Mouse (Mus musculus) hindbrain, embryonic 15.5 days (tissue): Measurements from ENCODE around the gene Atp4a. TPM values are rescaled to one million over a fixed set of nuclear protein-coding genes. Genes with fewer than 3 reads are reported as not detected.
"Not testable (repeated sequence)": the region's sequence is repeated elsewhere in the genome, so short reads cannot be mapped to it uniquely, and the experiment has no call there.

Experiments used
- ATAC-seq: fragments of 200-750 bp; cut with Nextera tagmentation; 2 replicates; pipeline ENCODE4 v1.8.0; 2017; ENCODE audit warnings: low read depth, moderate number of reproducible peaks, moderate TSS enrichment; ENCODE audit not compliant: low FRiP score
- H3K27ac ChIP-seq: fragments of 300-500 bp; sonication (generic); replicated peaks from 2 replicates; pipeline ENCODE4 v1.5.1; 2015; ENCODE audit warnings: mild to moderate bottlenecking, inconsistent platforms
- H3K27me3 ChIP-seq: fragments of 300-500 bp; sonication (generic); 2 replicates; pipeline ENCODE4 v1.6.1; 2015; ENCODE audit warnings: control low read depth, inconsistent platforms
- H3K36me3 ChIP-seq: fragments of 300-500 bp; sonication (generic); 2 replicates; pipeline ENCODE4 v1.6.1; 2015; ENCODE audit warnings: control low read depth, inconsistent platforms
- H3K4me1 ChIP-seq: fragments of 300-500 bp; sonication (generic); replicated peaks from 2 replicates; pipeline ENCODE4 v1.6.1; 2015; ENCODE audit warnings: control low read depth, inconsistent platforms
- H3K4me2 ChIP-seq: fragments of 300-500 bp; sonication (generic); 2 replicates; pipeline ENCODE4 v1.6.1; 2015; ENCODE audit warnings: moderate library complexity, mild to moderate bottlenecking, inconsistent platforms
- H3K4me3 ChIP-seq: fragments of 300-500 bp; sonication (generic); 2 replicates; pipeline ENCODE4 v1.5.1; 2015; ENCODE audit warnings: mild to moderate bottlenecking, inconsistent platforms
- H3K9ac ChIP-seq: fragments of 300-500 bp; sonication (generic); 2 replicates; pipeline ENCODE4 v1.6.1; 2015; ENCODE audit warnings: inconsistent platforms
- H3K9me3 ChIP-seq: fragments of 300-500 bp; sonication (generic); 2 replicates; pipeline ENCODE4 v1.6.1; 2016; ENCODE audit warnings: control low read depth, inconsistent platforms
- WGBS: fragments of 180-500 bp; shearing (Covaris S2); methylation state at CpG from one replicate; pipeline ENCODE4 v1.1.7; 2015; 5-methylcytosine and 5-hydroxymethylcytosine counted together
- polyA plus RNA-seq: library from polyadenylated mRNA; unstranded; fragments of >200 nt; fragmentation: Nextera tagmentation; extraction: Ambion mirVana; gene quantifications from 2 replicates; pipeline ENCODE4 v1.2.1, GENCODE M21; 2015

Atp4a gene
- polyA plus RNA-seq, 1 experiment from 2014 or later: 3.1 TPM

- Histone ChIP-seq H3K36me3 (no peaks in the 10 kb centered on the region), H3K4me1 (no peaks in the 10 kb centered on the region), H3K4me2 (no peak overlapping the region), H3K4me3 (no peak overlapping the region), H3K9me3 (no peaks in the 10 kb centered on the region), H3K27ac (no peak overlapping the region), H3K9ac (no peak overlapping the region), H3K27me3 (no peaks in the 10 kb centered on the region)
- no peak for ATAC-seq
- 80% methylated on average over 8 of the region's 8 CpGs for WGBS
Measured at GRCm38 (mm10) chr7:30706214-30706882, 5.7 kb upstream of the Atp4a start.

- no peaks in the 10 kb centered on the region for H3K4me1 ChIP-seq
- ATAC-seq: no peak
- H3K4me2 ChIP-seq: no peak overlapping the region
- H3K27ac ChIP-seq: no peak overlapping the region
- no peak overlapping the region for H3K4me3 ChIP-seq
- H3K9me3 ChIP-seq: no peaks in the 10 kb centered on the region
- WGBS: 100% methylated on average over 1 of the region's 1 CpGs
- no peaks in the 10 kb centered on the region for H3K27me3 ChIP-seq
- no peak overlapping the region for H3K9ac ChIP-seq
- no peaks in the 10 kb centered on the region for H3K36me3 ChIP-seq
Measured at GRCm38 (mm10) chr7:30707441-30707840, 4.6 kb upstream of the Atp4a start.

- H3K27me3 ChIP-seq: peaks cover 29% of the 10 kb centered on the region
Measured at GRCm38 (mm10) chr7:30717006-30717715, 5.2 kb downstream of the Atp4a start.

GRCm38 (mm10) chr7:30717716-30718046 is 5.7 kb downstream of the Atp4a start:
- Histone ChIP-seq H3K9me3 (no peaks in the 10 kb centered on the region), H3K4me1 (peaks cover 10% of the 10 kb centered on the region), H3K9ac (peak overlapping the region; percentile 34; the same call in 1 of the 2 replicates), H3K27me3 (peaks cover 29% of the 10 kb centered on the region), H3K36me3 (no peaks in the 10 kb centered on the region), H3K4me2 (peak overlapping the region; percentile 66), H3K27ac (no peak overlapping the region), H3K4me3 (peak overlapping the region; percentile 41)
- WGBS: 10% methylated on average over 14 of the region's 14 CpGs
- no peak for ATAC-seq

More at GRCm38 (mm10) chr7:30717006-30717715, 5.2 kb downstream of the Atp4a start:
- peak overlapping the region; percentile 41 for H3K4me3 ChIP-seq
- peak overlapping the region; percentile 66 for H3K4me2 ChIP-seq
- 2% methylated on average over 43 of the region's 43 CpGs for WGBS
- peaks cover 10% of the 10 kb centered on the region for H3K4me1 ChIP-seq
- peak; percentile 95 for ATAC-seq
- no peaks in the 10 kb centered on the region for H3K36me3 ChIP-seq
- no peak overlapping the region for H3K27ac ChIP-seq
- peak overlapping the region; percentile 34; the same call in 1 of the 2 replicates for H3K9ac ChIP-seq
- no peaks in the 10 kb centered on the region for H3K9me3 ChIP-seq

GRCm38 (mm10) chr7:30719669-30720068 is 7.7 kb downstream of the Atp4a start:
- H3K36me3 ChIP-seq: no peaks in the 10 kb centered on the region
- no peak for ATAC-seq
- no peaks in the 10 kb centered on the region for H3K9me3 ChIP-seq
- no peak overlapping the region for H3K4me3 ChIP-seq
- peaks cover 10% of the 10 kb centered on the region for H3K4me1 ChIP-seq
- H3K27me3 ChIP-seq: peaks cover 23% of the 10 kb centered on the region
- H3K4me2 ChIP-seq: no peak overlapping the region
- H3K9ac ChIP-seq: no peak overlapping the region
- 92% methylated on average over 5 of the region's 5 CpGs for WGBS
- no peak overlapping the region for H3K27ac ChIP-seq

GRCm38 (mm10) chr7:30721286-30721685 is 9.3 kb downstream of the Atp4a start:
- H3K4me3 ChIP-seq: no peak overlapping the region
- no peak for ATAC-seq
- 69% methylated on average over 7 of the region's 7 CpGs for WGBS
- H3K36me3 ChIP-seq: no peaks in the 10 kb centered on the region
- H3K27me3 ChIP-seq: peaks cover 16% of the 10 kb centered on the region
- no peak overlapping the region for H3K27ac ChIP-seq
- peaks cover 10% of the 10 kb centered on the region for H3K4me1 ChIP-seq
- H3K9me3 ChIP-seq: no peaks in the 10 kb centered on the region
- H3K4me2 ChIP-seq: no peak overlapping the region
- no peak overlapping the region for H3K9ac ChIP-seq

GRCm38 (mm10) chr7:30723274-30723953 is 11.4 kb downstream of the Atp4a start:
- H3K4me1 ChIP-seq: peaks cover 8% of the 10 kb centered on the region
- no peak overlapping the region for H3K4me3 ChIP-seq
- WGBS: 68% methylated on average over 6 of the region's 6 CpGs
- H3K9ac ChIP-seq: no peak overlapping the region
- peaks cover 8% of the 10 kb centered on the region for H3K36me3 ChIP-seq
- H3K4me2 ChIP-seq: no peak overlapping the region
- no peak for ATAC-seq
- no peaks in the 10 kb centered on the region for H3K9me3 ChIP-seq
- no peaks in the 10 kb centered on the region for H3K27me3 ChIP-seq
- H3K27ac ChIP-seq: no peak overlapping the region

GRCm38 (mm10) chr7:30728214-30728613 is 16.2 kb downstream of the Atp4a start:
- H3K4me1 ChIP-seq: peaks cover 33% of the 10 kb centered on the region
- H3K27ac ChIP-seq: no peak overlapping the region
- no peak for ATAC-seq
- H3K9me3 ChIP-seq: no peaks in the 10 kb centered on the region
- peak overlapping the region; percentile 87 for H3K9ac ChIP-seq
- no peaks in the 10 kb centered on the region for H3K27me3 ChIP-seq
- peaks cover 8% of the 10 kb centered on the region for H3K36me3 ChIP-seq
- WGBS: 88% methylated on average over 6 of the region's 6 CpGs
- peak overlapping the region; percentile 72 for H3K4me3 ChIP-seq
- peak overlapping the region; percentile 83 for H3K4me2 ChIP-seq

GRCm38 (mm10) chr7:30728739-30729395 is 16.9 kb downstream of the Atp4a start:
- peak overlapping the region; percentile 72 for H3K4me3 ChIP-seq
- H3K27ac ChIP-seq: peak overlapping the region; percentile 89
- no peaks in the 10 kb centered on the region for H3K9me3 ChIP-seq
- H3K27me3 ChIP-seq: no peaks in the 10 kb centered on the region
- H3K9ac ChIP-seq: peak overlapping the region; percentile 87
- H3K4me2 ChIP-seq: peak overlapping the region; percentile 83
- ATAC-seq: peak; percentile 61
- peaks cover 8% of the 10 kb centered on the region for H3K36me3 ChIP-seq
- WGBS: 9% methylated on average over 26 of the region's 26 CpGs
- peaks cover 33% of the 10 kb centered on the region for H3K4me1 ChIP-seq

- peak within 1 kb of the TSS; percentile 87 for H3K9ac ChIP-seq
- peak within 1 kb of the TSS; percentile 72 for H3K4me3 ChIP-seq
- peaks cover 33% of the 10 kb centered on the region for H3K4me1 ChIP-seq
- H3K36me3 ChIP-seq: peaks cover 8% of the 10 kb centered on the region
- H3K4me2 ChIP-seq: peak within 1 kb of the TSS; percentile 83
- no peaks in the 10 kb centered on the region for H3K27me3 ChIP-seq
- WGBS: under 1% methylated on average over 60 of the region's 60 CpGs
- ATAC-seq: peak; percentile 96
- no peaks in the 10 kb centered on the region for H3K9me3 ChIP-seq
- peak within 1 kb of the TSS; percentile 89 for H3K27ac ChIP-seq
Measured at GRCm38 (mm10) chr7:30729396-30730063, 17.5 kb downstream of the Atp4a start, which contains the start of gene Tmem147. Tmem147 (minus strand) TSS chr7:30729540.

GRCm38 (mm10) chr7:30730064-30730722 is 18.2 kb downstream of the Atp4a start:
- WGBS: 5% methylated on average over 20 of the region's 22 CpGs
- H3K4me3 ChIP-seq: peak overlapping the region; percentile 72
- not testable (repeated sequence) for H3K27me3 ChIP-seq, H3K9me3 ChIP-seq, H3K36me3 ChIP-seq
- H3K27ac ChIP-seq: peak overlapping the region; percentile 89
- H3K4me1 ChIP-seq: peaks cover 33% of the 10 kb centered on the region
- ATAC-seq: 0 out of 2 replicates have a peak, but pooled peaks have one; percentile 8
- peak overlapping the region; percentile 83 for H3K4me2 ChIP-seq
- peak overlapping the region; percentile 87 for H3K9ac ChIP-seq
